Mouse (Mus musculus) cortical plate, adult 2 months (tissue): ENCODE measurements around the gene Gm5737. TPM values are rescaled to one million over a fixed set of nuclear protein-coding genes. Genes with fewer than 3 reads are reported as not detected.

Experiments used
- H3K27ac ChIP-seq: fragments of 200-500 bp; 2 replicates; pipeline ENCODE4 v1.5.1; 2012; ENCODE audit warnings: low read length, control low read depth, inconsistent platforms; ENCODE audit not compliant: insufficient read depth
- H3K4me1 ChIP-seq: fragments of 200-500 bp; 2 replicates; pipeline ENCODE4 v1.6.1; 2011; ENCODE audit warnings: low read length; ENCODE audit not compliant: control insufficient read depth, insufficient read depth
- H3K4me3 ChIP-seq: fragments of 200-500 bp; 2 replicates; pipeline ENCODE4 v1.5.1; 2011; ENCODE audit warnings: mild to moderate bottlenecking, low read length, control low read depth; ENCODE audit not compliant: insufficient read depth
- CTCF ChIP-seq: fragments of 200-500 bp; IDR thresholded peaks from 2 replicates; pipeline ENCODE4 v1.5.1; 2011; ENCODE audit warnings: mild to moderate bottlenecking, control low read depth, low read length; ENCODE audit not compliant: insufficient read depth; ENCODE audit errors: extremely low read depth
- POLR2A ChIP-seq: fragments of 200-500 bp; IDR thresholded peaks from 2 replicates; pipeline ENCODE4 v1.6.1; 2011; ENCODE audit warnings: mild to moderate bottlenecking, low read length, control low read depth; ENCODE audit not compliant: insufficient read depth; ENCODE audit errors: extremely low read depth
- polyA plus RNA-seq: library from polyadenylated mRNA; depleted of rRNA; stranded (reverse); fragments of >200 nt; gene quantifications from 2 replicates; pipeline ENCODE4 v1.2.3, GENCODE M21; 2012

The Gm5737 gene
- polyA plus RNA-seq, 1 experiment = not detected

DNA sequence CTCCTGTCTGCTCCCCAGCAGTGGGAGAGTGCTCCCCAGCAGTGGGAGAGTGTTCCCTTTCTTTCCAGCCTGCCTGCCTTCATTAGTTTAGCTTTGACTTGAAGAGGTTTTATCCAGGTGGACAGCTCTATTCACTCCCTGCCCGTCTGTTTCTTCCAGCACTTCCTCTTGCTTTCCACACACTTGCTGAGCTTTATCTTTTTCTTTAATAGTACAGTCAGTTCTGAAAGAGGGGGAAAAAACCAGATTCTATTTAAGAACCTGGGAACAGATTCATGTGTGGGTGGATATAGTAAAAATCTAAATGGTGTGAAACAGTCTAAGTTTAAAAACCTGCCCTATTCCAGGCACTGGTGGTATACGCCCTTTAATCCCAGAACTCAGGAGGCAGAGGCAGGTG lies 12.9 kb downstream of the Gm5737 start:
- Histone ChIP-seq H3K27ac (peak overlapping the region; percentile 28; the same call in 1 of the 2 replicates), H3K4me1 (peaks cover 4% of the 10 kb centered on the region), H3K4me3 (no peak overlapping the region)
- no peak for TF ChIP-seq CTCF
- TF ChIP-seq POLR2A = no peak

DNA sequence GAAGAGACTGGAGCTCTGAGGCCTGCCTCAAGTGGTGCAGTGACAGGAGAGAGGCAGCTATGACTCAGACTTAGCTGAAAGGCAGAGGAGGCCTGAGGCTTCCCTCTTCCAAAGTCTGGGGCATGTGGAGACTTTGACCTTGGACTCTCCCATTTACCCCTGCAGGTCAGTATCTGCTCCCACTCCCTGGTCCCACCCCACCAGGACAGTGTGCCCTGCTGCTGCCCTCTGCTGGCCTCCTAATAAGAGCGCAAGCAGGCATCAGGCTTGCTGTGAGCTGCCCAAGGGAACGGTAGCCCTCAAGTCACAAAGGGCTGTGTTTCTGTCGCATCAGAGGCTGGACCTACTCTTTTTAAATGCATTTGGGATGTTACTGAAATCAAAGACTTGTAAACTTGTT lies 14.2 kb downstream of the Gm5737 start:
- H3K4me1 ChIP-seq = peaks cover 5% of the 10 kb centered on the region

DNA sequence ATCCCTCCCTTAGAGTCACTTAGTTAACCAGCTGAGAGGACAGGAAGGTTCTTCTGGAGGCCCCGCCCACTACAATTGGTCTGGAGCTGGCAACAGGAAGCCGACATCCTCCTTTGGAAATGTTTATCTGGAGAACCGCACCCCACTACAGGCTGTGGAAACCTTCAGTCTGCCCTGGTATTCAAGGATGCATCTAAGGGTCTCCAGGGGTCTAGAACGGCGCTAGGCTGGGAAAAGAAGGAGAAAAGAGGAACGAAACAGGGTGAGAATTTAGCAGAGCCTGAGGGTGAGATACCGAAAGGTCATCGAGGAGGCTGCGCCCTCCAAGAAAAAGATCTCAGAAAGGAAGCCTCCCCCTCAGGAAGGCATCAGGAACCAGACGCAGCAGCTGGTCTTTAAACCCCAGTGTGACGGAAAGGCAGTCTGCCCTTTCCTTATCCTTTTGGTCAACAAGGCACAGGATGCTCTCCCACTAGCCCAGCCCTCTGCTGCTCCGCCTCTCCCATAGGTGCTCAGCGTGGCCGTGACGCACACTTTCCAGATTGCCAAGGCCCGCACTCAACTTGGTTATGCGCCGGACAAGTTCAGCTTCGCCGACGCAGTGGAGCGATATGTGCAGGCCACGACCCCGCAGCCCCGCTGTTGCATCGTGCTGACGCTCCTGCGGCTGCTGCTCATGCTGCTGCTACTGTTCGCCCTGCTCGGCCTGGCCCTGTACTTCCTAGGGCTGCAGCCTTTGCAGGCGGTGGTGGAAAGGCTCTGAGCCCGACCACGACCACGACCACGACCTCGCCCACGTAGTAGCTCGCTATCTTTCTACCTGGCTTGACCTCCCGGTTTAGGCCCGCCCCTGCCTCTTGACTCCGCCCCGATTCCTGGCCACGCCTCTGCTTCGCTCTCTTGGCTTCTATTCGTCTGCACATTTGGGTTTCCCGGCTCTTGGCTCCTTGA lies 18.5 kb downstream of the Gm5737 start:
- peak overlapping the region; percentile 92 for H3K27ac ChIP-seq
- peak overlapping the region; percentile 54 for H3K4me3 ChIP-seq
- 0 out of 2 replicates have a peak, but pooled peaks cover 2% of the 10 kb centered on the region for H3K4me1 ChIP-seq
- TF ChIP-seq CTCF (no peak), POLR2A (peak; percentile 70; the same call in 1 of the 2 replicates)

More for the DNA sequence above, 14.2 kb downstream of the Gm5737 start:
- no peak overlapping the region for H3K4me3 ChIP-seq
- H3K27ac ChIP-seq = no peak overlapping the region
- TF ChIP-seq CTCF (peak; percentile 40), POLR2A (no peak)

DNA sequence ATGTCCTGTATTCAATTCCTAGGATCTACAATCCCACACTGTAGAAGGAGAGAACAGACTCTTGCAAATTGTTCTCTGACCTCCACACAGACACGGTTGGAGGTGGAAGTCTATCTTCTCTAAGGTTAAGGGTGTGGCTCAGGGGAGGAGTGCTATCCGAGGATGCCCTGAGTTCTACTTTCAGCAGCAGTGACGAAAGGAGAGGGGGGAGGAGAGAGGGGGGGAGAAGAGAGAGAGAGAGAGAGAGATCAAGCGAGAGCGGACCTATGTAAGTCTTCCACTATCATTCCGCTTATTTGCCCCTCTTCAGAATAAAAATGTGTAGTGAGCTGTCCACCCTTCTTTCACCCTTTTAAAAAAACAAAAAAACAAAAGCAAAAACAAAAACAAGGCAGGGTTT lies 22.3 kb downstream of the Gm5737 start:
- 0 out of 2 replicates have a peak overlapping the region, but pooled peaks have one; percentile 21 for H3K27ac ChIP-seq

DNA sequence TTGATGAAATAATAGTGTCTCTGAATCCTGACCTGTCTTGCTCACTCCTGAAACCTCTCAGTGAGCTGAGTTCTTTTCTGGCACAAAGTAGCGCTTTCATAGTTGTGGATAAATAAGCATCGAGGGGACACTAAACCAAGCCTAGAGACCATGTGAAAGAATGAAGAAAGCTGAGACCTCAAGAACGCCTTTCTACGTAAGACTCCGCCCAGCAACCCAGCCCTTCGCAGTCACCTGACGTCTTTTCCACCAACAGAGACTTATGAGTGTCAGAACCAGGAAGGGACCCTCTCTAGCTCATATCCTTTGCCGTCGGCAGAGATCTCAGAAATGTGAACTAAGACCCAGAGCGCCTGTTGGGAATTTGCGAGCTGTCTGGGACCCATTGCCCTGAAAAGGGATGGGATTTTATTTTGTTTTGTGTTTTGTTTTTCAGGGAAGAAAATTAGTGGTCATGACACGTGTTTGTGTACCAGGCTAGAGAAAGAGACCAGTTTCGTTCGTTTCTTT lies 22.8 kb downstream of the Gm5737 start:
- Histone ChIP-seq H3K27ac (0 out of 2 replicates have a peak overlapping the region, but pooled peaks have one; percentile 21), H3K4me1 (0 out of 2 replicates have a peak, but pooled peaks cover 2% of the 10 kb centered on the region), H3K4me3 (peak overlapping the region; percentile 50)
- TF ChIP-seq CTCF (no peak), POLR2A (peak; percentile 86)

More for the DNA sequence above, 22.3 kb downstream of the Gm5737 start:
- 0 out of 2 replicates have a peak, but pooled peaks cover 2% of the 10 kb centered on the region for H3K4me1 ChIP-seq
- peak overlapping the region; percentile 50 for H3K4me3 ChIP-seq
- no peak for TF ChIP-seq CTCF
- TF ChIP-seq POLR2A = no peak

DNA sequence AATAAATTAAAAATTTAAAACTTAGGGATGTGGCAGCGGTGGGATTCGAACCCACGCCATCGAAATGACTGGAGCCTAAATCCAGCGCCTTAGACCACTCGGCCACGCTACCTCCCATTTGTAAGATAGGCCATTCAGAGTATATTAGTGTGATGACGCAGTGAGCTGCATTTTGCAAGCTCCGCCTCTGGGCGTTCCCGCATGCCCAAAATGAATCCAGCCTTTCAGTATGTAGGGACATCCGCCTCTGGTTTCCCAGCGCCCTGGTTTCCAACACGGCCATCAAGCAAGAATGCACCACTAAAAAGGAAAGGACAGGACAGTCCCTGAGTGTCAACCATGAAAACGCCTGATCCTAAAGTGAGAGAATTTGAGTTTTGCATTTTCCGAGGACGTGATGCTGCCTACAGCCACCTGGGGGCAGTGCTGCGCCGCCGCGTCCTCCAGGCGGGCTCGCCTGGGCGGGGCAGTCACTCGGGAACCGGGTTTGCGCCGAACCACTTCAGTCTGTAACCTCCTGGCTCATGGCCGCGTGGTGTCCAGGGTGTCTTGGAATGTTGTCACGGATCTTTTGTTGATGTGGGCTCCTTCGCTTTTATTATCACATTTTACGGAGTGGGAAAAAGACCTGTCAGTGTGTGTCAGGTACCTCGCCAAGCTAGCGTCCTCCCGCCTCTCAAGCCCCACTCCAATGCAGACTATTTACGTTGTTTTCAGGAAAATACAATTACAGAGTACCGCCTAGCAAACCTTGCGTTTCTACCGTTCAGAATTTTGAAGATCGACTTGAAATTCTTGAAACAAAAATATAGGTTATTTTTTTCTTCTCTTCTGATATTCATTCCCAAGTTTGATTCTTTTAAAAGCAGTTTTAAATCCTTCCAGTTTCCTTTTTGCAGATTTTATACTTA lies 23.5 kb downstream of the Gm5737 start:
- peak overlapping the region; percentile 50 for H3K4me3 ChIP-seq
- TF ChIP-seq POLR2A (peak; percentile 48; the same call in 1 of the 2 replicates), CTCF (peak; percentile 88)
- 0 out of 2 replicates have a peak, but pooled peaks cover 2% of the 10 kb centered on the region for H3K4me1 ChIP-seq
- no peak overlapping the region for H3K27ac ChIP-seq

DNA sequence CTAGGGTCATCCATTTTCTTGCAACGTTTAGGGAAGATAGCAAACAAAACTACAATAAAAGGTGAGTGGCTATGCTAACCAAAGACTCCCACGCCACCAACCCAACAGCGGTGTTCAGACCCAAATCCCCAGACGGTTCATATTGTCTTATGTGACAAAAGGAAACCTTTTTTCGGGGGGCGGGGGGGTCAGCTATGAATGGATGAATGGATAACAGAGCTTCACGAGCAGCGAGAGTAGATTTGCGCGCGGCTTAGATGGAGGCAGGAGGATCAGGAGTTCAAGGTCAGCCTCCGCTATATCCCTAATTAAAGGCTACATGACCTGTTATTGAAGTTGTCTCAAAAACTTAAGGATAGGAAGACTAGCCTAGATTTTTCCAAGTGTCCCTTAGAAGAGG lies 24.2 kb downstream of the Gm5737 start:
- peak overlapping the region; percentile 50 for H3K4me3 ChIP-seq
- no peak for TF ChIP-seq CTCF
- TF ChIP-seq POLR2A = no peak
- 0 out of 2 replicates have a peak, but pooled peaks cover under 1% of the 10 kb centered on the region for H3K4me1 ChIP-seq
- no peak overlapping the region for H3K27ac ChIP-seq

DNA sequence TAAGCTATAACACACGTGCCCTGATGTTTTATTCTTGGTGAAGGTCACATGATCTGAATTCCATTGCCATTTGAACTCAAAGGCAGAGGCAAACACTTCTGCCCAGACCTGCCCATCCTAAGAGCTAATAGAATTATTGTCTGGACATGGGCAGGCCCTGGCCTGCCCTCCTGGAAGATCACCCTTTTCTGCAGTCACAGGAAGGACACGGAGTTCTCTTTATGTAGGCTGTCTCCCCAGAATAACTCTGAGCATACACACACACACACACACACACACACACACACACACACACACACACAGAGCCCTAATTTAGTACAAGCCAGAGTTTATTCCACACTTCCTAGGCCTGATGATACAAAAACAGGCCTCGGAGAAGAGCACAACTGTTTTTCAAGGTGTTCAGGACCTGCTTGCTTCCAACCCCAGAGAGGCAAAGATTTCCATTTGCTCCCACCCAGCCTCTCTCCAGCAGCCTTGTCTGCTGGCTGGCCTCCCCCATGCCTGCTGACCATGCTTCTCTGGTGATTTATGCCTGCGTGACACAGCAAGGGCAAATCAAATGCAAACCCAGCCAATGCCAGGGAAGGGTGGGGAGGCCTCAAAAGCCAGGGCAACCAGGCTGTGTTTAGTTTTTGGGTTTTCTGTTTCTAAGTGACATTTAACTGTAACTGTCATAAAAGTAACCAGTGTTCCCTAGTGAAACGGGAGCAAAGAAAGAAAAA lies 26.4 kb downstream of the Gm5737 start:
- TF ChIP-seq POLR2A = no peak
- TF ChIP-seq CTCF = no peak
- H3K4me3 ChIP-seq = no peak overlapping the region
- no peak overlapping the region for H3K27ac ChIP-seq
- H3K4me1 ChIP-seq = no peaks in the 10 kb centered on the region
